Mouse (Mus musculus): Measurements from ENCODE around the gene Creb1. TPM values are rescaled to one million over a fixed set of nuclear protein-coding genes. Genes with fewer than 3 reads are reported as not detected.

Gene Creb1
- polyA plus RNA-seq (2015; fragmentation: Illumina TruSeq; extraction: RNeasy Lipid Tissue Mini Kit (QIAGEN cat#74804); ENCODE audit: insufficient read depth, low read depth, low replicate concordance), result 4.7 TPM

DNA sequence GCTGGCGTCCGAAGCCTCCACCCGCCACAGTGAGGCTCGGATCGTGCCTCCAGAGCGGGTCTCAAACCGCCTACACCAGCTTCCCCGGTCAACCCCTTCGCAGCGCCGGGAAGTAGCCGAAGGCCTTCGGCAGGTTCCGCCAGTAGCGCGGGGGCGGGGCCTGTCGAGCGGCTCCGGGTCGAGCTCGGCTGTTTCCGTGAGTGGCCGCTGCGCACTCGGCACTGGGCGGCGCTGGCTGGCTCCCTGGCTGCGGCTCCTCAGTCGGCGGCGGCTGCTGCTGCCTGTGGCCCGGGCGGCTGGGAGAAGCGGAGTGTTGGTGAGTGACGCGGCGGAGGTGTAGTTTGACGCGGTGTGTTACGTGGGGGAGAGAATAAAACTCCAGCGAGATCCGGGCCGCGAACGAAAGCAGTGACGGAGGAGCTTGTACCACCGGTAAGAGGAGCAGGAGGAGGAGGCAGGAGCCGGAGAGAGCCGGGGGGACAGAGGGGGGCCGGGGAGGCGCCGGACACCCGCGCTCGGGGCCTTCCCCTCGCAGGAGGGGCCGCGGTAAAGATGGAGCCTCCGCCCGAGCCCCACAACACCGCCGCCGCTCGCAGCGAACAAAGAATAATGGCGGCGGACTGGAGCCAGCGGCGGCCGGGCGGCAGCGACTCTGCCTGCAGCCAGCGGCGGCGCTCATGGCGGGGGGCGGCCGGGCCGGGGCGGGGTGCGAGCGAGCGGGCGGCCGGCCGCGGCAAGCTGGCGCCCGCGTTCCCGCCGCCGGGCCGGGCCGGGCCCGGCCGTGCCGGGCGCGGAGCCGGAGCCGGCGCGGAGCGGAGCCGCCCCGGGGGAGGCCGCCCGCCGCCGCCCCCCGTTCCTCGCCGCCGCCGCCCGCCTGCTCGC lies at the start of gene Creb1:
Gene Creb1, plus strand, starts transcription at position 57 of the 882 bp plus-strand sequence.

DNA sequence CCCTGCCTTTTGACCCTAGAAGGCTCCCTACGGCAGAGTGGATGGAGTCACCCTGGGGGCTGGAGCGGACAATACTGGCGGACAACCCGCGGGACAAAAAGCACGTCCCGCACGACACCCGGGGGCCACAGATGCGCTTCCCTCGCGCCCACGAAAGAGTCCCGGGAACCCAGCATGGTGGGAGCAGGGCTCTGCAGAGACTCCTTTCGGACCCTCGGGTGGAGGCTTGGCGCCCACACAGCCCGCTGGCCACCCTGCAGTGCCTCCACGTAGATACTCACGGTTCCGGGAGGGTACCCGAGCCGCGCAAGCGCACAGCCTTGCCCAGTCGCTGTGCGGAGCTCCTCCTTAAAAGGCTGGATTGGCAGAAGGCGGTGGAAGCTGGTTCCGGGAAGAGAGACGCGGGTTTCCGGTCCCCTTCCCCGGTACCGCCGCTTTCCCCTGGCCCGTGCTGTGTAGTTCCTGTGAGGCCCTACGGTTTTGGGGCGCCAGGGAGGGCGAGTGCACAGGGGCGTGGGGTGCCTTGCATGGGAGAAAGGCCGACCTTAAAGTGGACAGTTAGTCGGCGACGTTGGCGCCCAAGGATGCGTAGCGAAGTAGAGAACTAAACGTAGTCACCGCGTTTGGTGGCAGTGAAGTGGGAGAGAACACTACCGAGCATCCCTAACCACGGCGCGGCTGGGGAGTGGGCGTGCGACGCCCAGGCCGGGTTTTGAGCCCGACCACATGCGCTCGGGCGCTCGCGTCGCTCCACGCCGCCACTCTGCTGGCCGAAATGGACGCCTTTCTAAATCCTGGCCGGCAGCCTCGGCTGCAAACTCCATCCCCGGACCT lies 84.7 kb downstream of the Creb1 start, which contains the start of gene Mettl21a:
Gene Mettl21a, minus strand, starts transcription at position 362 of the 834 bp plus-strand sequence.

Other genes starting within 250 kb of the Creb1 start
- gene Mettl21a, start 84.6 kb downstream of the Creb1 start, polyA plus RNA-seq (2015; fragmentation: Illumina TruSeq; extraction: RNeasy Lipid Tissue Mini Kit (QIAGEN cat#74804); ENCODE audit: insufficient read depth, low read depth, low replicate concordance), result 3.7 TPM
- 7.3 TPM for gene Ccnyl1, start 157.8 kb downstream of the Creb1 start, polyA plus RNA-seq (2015; fragmentation: Illumina TruSeq; extraction: RNeasy Lipid Tissue Mini Kit (QIAGEN cat#74804); ENCODE audit: insufficient read depth, low read depth, low replicate concordance)
- 1.6 TPM for gene Fzd5, start 205.1 kb downstream of the Creb1 start, polyA plus RNA-seq (2015; fragmentation: Illumina TruSeq; extraction: RNeasy Lipid Tissue Mini Kit (QIAGEN cat#74804); ENCODE audit: insufficient read depth, low read depth, low replicate concordance)